Mouse (Mus musculus) lung, postnatal 4 days (tissue): ENCODE data around the gene Insig2.

Experiments used
- DNase-seq, 2 experiments: peaks; one replicate each; pipeline ENCODE4 v3.0.0; 2021

Gene Insig2

DNA sequence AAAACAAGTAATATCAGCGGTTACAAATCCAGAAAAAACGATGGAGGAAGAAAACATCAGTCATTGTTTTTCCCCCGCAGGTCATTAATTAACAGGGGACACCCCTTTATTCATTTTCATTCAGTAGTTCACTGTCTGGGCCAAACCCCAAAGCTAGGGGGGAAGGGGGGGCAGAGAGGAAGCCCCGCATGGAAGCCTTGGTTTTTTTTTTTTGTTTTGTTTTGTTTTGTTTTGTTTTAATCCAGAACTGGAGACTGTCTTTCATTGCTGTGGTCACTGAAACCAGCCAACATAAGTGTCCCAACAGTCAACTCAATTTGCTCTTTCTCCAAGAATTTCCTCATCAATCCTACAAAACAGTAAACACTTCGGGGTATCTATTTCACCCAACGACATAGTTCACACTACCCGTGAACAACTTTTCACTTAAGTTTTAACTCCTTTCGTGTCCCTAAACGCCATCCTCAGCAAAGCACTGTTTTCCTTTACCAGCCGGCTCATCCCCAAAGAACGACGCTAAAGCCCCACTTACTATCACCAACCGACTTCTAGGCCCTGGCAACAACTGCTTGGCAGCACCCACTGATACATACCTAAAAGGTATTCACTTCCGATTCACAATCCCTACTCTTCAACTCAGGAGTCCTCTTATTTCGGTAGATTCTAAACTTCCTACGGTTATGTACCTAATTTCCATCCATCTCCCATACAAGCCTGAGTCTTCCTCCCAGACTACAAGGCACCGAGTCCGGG lies 5.6 kb downstream of the Insig2 start:
- no peak for DNase-seq

DNA sequence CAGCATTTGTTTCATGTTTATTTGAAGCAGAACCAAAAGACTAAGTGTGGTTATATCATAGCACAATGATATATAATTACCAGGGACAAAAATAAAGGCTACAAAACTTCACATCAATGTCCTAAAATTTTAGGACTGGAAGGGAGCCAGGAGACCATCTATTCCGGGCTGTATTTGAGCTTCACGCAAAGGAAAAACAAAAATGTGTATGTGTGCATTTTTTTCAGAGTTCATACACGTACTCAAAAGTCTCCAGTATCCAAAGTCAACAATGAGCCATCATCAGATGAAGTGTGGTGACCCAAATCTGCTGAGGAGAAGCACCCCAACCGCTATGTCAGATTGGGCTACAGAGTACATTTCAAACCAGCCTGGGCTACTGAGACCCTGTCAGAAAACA lies 8.9 kb downstream of the Insig2 start:
- DNase-seq = no peak

DNA sequence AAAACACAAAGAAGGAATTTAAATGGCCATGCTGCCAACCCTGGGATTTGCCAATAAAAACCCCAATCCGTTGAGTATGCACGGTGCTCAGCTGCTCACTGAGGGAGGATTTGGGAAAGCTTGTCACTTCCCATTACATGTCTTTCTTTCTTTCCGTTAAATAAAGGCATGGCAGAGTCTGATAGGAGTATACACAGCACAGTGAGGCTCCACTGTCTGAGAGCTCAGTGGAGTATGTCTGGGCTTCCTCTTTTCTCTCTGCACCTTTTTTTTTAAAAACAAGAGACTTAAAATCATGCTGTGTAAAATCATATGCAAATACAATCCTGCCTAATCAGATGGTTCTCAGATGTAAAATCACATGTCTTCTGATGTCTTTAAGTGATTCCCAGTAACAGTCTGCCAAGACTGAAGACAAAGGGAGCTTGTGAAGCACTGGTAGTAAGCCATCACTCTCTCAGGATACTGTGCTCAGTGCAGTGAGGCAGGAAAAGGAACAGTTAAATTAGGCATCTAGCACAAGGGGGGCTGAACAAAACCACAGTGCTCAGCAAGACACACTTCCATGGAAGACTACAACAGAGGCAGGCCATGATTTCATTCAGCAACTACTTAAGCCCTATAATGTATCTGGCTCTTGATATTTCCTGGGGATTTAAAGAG lies 17.5 kb downstream of the Insig2 start:
- no peak for DNase-seq

- no peak for DNase-seq
Measured at GRCm38 (mm10) chr1:121313181-121313580, 19.2 kb downstream of the Insig2 start.

- DNase-seq = no peak
Measured at GRCm38 (mm10) chr1:121312326-121312725, 20.1 kb downstream of the Insig2 start.

- DNase-seq = no peak
Measured at GRCm38 (mm10) chr1:121296717-121297255, 35.6 kb downstream of the Insig2 start.

GRCm38 (mm10) chr1:121293571-121293970 lies 38.8 kb downstream of the Insig2 start:
- DNase-seq = no peak

DNA sequence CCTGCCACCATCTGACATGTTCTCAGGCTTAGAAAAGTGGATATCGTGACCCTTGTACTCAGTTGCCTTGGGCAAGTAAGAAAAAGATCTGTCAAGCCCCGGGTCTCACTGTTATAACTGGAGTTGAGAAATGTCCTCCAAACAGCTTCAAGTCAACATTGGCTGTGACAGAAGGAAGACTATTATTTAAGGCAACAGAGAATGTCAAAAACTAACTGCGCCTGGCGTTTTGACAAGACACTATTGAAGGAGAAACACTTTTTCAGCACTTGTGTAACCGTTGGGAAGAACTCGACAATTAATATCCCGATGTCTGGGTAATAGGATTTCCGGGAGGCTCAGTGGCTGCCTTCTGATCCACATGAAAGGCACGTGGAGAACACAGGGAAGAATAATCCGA lies 41.5 kb downstream of the Insig2 start:
- DNase-seq = no peak

GRCm38 (mm10) chr1:121290340-121290739 lies 42.0 kb downstream of the Insig2 start:
- no peak for DNase-seq

DNA sequence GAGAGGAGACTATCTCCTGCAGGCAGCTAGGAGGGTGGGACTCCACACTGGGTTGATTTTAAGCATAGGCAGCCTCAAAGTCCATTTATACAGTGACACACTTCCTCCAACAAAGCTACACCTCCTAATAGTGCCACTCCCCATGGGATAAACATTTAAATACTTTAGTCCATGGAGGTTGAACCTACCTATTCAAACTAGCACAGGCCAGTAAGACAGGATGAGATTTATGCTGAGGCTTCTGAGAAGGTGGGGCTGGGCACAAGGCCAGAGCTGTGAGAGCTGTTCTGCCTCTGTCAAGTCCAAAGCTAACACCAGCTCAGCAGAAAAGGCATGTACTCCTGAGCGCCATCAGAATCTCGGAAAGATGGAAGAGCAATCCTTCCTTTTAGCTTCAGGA lies 48.2 kb downstream of the Insig2 start:
- DNase-seq = no peak

DNA sequence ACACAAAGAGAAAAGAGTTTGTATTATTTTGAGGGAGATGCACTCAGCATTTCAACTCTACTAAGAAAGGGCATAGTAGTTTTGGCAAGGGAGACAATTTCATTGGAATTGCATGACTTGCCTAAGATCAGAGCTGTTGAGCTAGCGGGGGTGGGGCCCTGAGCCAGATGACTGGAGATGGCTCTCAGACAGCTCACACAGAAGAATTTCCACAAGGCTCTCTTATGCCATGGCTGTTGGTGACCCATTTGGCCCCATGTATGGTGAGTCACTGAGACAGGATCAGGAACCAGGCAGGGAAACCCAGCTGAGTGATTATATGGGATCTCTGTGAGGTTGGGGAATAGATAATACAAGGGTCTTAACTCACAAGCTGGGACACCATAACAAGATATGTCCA lies 51.9 kb downstream of the Insig2 start:
- no peak for DNase-seq

DNA sequence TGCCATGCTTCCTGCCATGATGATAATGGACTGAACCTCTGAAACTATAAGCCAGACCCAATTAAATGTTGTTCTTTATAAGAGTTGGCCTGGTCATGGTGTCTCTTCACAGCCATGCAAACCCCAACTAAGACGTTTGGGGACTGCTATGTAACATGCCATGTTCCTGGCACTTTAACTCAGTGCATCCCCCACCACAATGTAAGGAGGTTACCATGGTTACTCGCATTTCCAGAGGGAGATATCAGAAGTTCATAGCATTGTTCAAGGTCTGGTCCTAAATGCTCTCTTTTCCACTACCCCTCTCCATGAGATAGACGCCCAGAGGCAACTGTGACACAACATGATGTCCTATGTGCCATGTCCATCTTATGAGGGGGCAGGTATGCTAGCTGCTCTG lies 54.0 kb downstream of the Insig2 start:
- DNase-seq = no peak

- DNase-seq = no peak
Measured at GRCm38 (mm10) chr1:121277466-121277865, 54.9 kb downstream of the Insig2 start.

GRCm38 (mm10) chr1:121275961-121276506 lies 56.4 kb downstream of the Insig2 start:
- DNase-seq = no peak

- DNase-seq = no peak
Measured at GRCm38 (mm10) chr1:121260171-121260741, 72.1 kb downstream of the Insig2 start.
